8 mouse cellular contexts compared by ENCODE assay signal in genomic region chr2:30657674-30658479, GRCm38 (mm10).
DNase-seq lines count a peak whose midpoint lies in the region; ATAC-seq and TF ChIP-seq lines count a peak whose summit lies in the region.

No protein-coding gene starts in this region.

- H3K36me3 ChIP-seq in forebrain, embryonic 14.5 days (ENCODE audit: control insufficient read depth, insufficient read depth, low read length): no peaks in the 10 kb centered on the region
- H3K36me3 ChIP-seq in liver, embryonic 15.5 days (replicated peaks): no peaks in the 10 kb centered on the region

- H3K4me3 ChIP-seq in forebrain, embryonic 14.5 days (ENCODE audit: low read depth, low read length): peak overlapping the region; percentile 29
- peak overlapping the region; percentile 66 for H3K4me3 ChIP-seq in liver, embryonic 15.5 days (replicated peaks)
- peak overlapping the region; percentile 36 for H3K4me3 ChIP-seq in olfactory bulb, adult 2 months (ENCODE audit: insufficient read depth, low read depth, low read length)

- peak; percentile 50 for ATAC-seq in forebrain, embryonic 14.5 days
- ATAC-seq in liver, embryonic 15.5 days (ENCODE audit: insufficient read depth): peak; percentile 32
- no peak for ATAC-seq in erythroid progenitor cell, adult 5-6 weeks (replicated peaks; ENCODE audit: low FRiP score, poor library complexity, severe bottlenecking)

- H3K9me3 ChIP-seq in forebrain, embryonic 14.5 days (replicated peaks; ENCODE audit: control insufficient read depth, low read length): no peaks in the 10 kb centered on the region
- no peaks in the 10 kb centered on the region for H3K9me3 ChIP-seq in liver, embryonic 15.5 days (replicated peaks)

- H3K27me3 ChIP-seq in forebrain, embryonic 14.5 days (replicated peaks; ENCODE audit: control insufficient read depth, insufficient read depth, low read length): no peaks in the 10 kb centered on the region
- peaks cover 17% of the 10 kb centered on the region for H3K27me3 ChIP-seq in liver, embryonic 15.5 days

- H3K9ac ChIP-seq in forebrain, embryonic 14.5 days (ENCODE audit: low read length): peak overlapping the region; percentile 61
- H3K9ac ChIP-seq in liver, embryonic 15.5 days: peak overlapping the region; percentile 56

- DNase-seq in right cerebral cortex, postnatal 4 days: peak; percentile 47
- DNase-seq in right cerebral cortex, adult 18-20 months: no peak
- peak; percentile 81 for DNase-seq in adrenal gland, postnatal 10 days
- DNase-seq in forebrain, embryonic 14.5 days (ENCODE audit: low spot score): peak; percentile 76
- peak; percentile 67 for DNase-seq in induced T-regulatory cell, adult 2 months (ENCODE audit: low read depth)

- peak overlapping the region; percentile 72 for H3K4me2 ChIP-seq in forebrain, embryonic 14.5 days (ENCODE audit: low read length)
- peak overlapping the region; percentile 92 for H3K4me2 ChIP-seq in liver, embryonic 15.5 days

- peaks cover 60% of the 10 kb centered on the region for H3K4me1 ChIP-seq in forebrain, embryonic 14.5 days (ENCODE audit: control insufficient read depth, insufficient read depth, low read length)
- H3K4me1 ChIP-seq in liver, embryonic 15.5 days (replicated peaks): peaks cover 33% of the 10 kb centered on the region
- peaks cover 80% of the 10 kb centered on the region for H3K4me1 ChIP-seq in olfactory bulb, adult 2 months (ENCODE audit: control insufficient read depth, insufficient read depth, low read length)

- peak; percentile 15; the same call in 1 of the 2 replicates for TF ChIP-seq POLR2A in olfactory bulb, adult 2 months (IDR thresholded peaks at IDR 0.05; ENCODE audit: insufficient read depth, low read depth, low read length)

- 1% methylated on average over 42 of the region's 42 CpGs for WGBS in forebrain, embryonic 14.5 days
- WGBS in liver, embryonic 15.5 days (ENCODE audit: insufficient replicate concordance): 3% methylated on average over 42 of the region's 42 CpGs
- 3% methylated on average over 42 of the region's 42 CpGs for WGBS in olfactory bulb, adult 2 months

- no peak for TF ChIP-seq CTCF in olfactory bulb, adult 2 months (IDR thresholded peaks at IDR 0.05; ENCODE audit: insufficient read depth, low read depth, low read length)

- peak overlapping the region; percentile 99 for H3K27ac ChIP-seq in forebrain, embryonic 14.5 days (ENCODE audit: low read depth, low read length)
- peak overlapping the region; percentile 73 for H3K27ac ChIP-seq in liver, embryonic 15.5 days (replicated peaks)
- peak overlapping the region; percentile 100 for H3K27ac ChIP-seq in olfactory bulb, adult 2 months (ENCODE audit: insufficient read depth, low read depth, low read length)
